Mouse (Mus musculus) liver, embryonic 14.5 days (tissue): ENCODE results near the gene Nmt2. TPM values are rescaled to one million over a fixed set of nuclear protein-coding genes. Genes with fewer than 3 reads are reported as not detected.

ENCODE experiments used
- ATAC-seq: fragments of 200-750 bp; cut with Nextera tagmentation; 2 replicates; pipeline ENCODE4 v1.8.0; 2017; ENCODE audit warnings: moderate number of reproducible peaks, mild to moderate bottlenecking, moderate library complexity; ENCODE audit not compliant: insufficient read depth
- DNase-seq, 3 experiments: peaks; one replicate each; pipeline ENCODE4 v3.0.0-alpha.2; 2012 to 2013; ENCODE audit warnings: low read depth in 3 of 3, low spot score in 3 of 3
- H3K27ac ChIP-seq: fragments of 300-500 bp; sonication (generic); 2 replicates; pipeline ENCODE4 v1.5.1; 2014; ENCODE audit warnings: moderate library complexity, mild to moderate bottlenecking, control low read depth, inconsistent platforms
- H3K27me3 ChIP-seq: fragments of 300-500 bp; sonication (generic); 2 replicates; pipeline ENCODE4 v1.6.1; 2014; ENCODE audit warnings: mild to moderate bottlenecking, low read length, moderate library complexity; ENCODE audit not compliant: control insufficient read depth, insufficient read depth
- H3K36me3 ChIP-seq: fragments of 300-500 bp; sonication (generic); replicated peaks from 2 replicates; pipeline ENCODE4 v1.6.1; 2014; ENCODE audit warnings: low read depth; ENCODE audit not compliant: control insufficient read depth, insufficient read depth
- H3K4me1 ChIP-seq, 2 experiments: fragments of 200-500 bp in 1 of 2; fragments of 300-500 bp in 1 of 2; sonication (generic) in 1 of 2; replicated peaks; 2 replicates each; pipeline ENCODE4 v1.6.1; 2012 to 2014; ENCODE audit warnings: antibody characterized with exemption in 1 of 2, inconsistent platforms in 1 of 2, low read length in 1 of 2; ENCODE audit not compliant: control insufficient read depth in 2 of 2, insufficient read depth in 2 of 2
- H3K4me2 ChIP-seq: fragments of 300-500 bp; sonication (generic); 2 replicates; pipeline ENCODE4 v1.6.1; 2014; ENCODE audit warnings: low read depth, mild to moderate bottlenecking, control low read depth, moderate library complexity
- H3K4me3 ChIP-seq, 2 experiments: fragments of 200-500 bp in 1 of 2; fragments of 300-500 bp in 1 of 2; sonication (generic) in 1 of 2; 2 replicates each; pipeline ENCODE4 v1.5.1; 2012 to 2014; ENCODE audit warnings: low read depth in 2 of 2, low read length in 2 of 2, mild to moderate bottlenecking in 2 of 2, control low read depth in 1 of 2, inconsistent platforms in 1 of 2, moderate library complexity in 1 of 2; ENCODE audit not compliant: insufficient read depth in 1 of 2
- H3K9ac ChIP-seq: fragments of 300-500 bp; sonication (generic); replicated peaks from 2 replicates; pipeline ENCODE4 v1.6.1; 2014; ENCODE audit warnings: mild to moderate bottlenecking, control low read depth, moderate library complexity
- H3K9me3 ChIP-seq: fragments of 300-500 bp; sonication (generic); 2 replicates; pipeline ENCODE4 v1.6.1; 2016; ENCODE audit warnings: low read length, mixed read lengths; ENCODE audit not compliant: control insufficient read depth
- CTCF ChIP-seq: IDR thresholded peaks from 2 replicates; pipeline ENCODE4 v1.5.1; 2016; ENCODE audit warnings: antibody characterized with exemption, low read depth, control low read depth
- EP300 ChIP-seq: IDR thresholded peaks from 2 replicates; pipeline ENCODE4 v1.6.1; 2016; ENCODE audit warnings: antibody characterized with exemption, low read depth
- WGBS: fragments of 180-500 bp; shearing (Covaris S2); extraction: QIAGEN DNeasy Blood & Tissue Kit; methylation state at CpG from one replicate; pipeline ENCODE4 v1.1.7; 2014; ENCODE audit not compliant: insufficient replicate concordance; 5-methylcytosine and 5-hydroxymethylcytosine counted together
- polyA plus RNA-seq, 2 experiments: library from polyadenylated mRNA; depleted of rRNA in 1 of 2; stranded (reverse) in 1 of 2; unstranded in 1 of 2; fragments of >200 nt; fragmentation: Nextera tagmentation in 1 of 2; extraction: Ambion mirVana in 1 of 2; gene quantifications; 2 replicates each; pipeline versions ENCODE4 v1.2.1 to v1.2.3; 2012 to 2014

The Nmt2 gene
- polyA plus RNA-seq (2012; rRNA removed) = 3.3 and 4.9 TPM in 2 replicates
- polyA plus RNA-seq (2014; fragmentation: Nextera tagmentation; extraction: Ambion mirVana) = 13.5 and 14.1 TPM in 2 replicates

GRCm38 (mm10) chr2:3283602-3284472 is at the start of gene Nmt2:
Gene Nmt2, plus strand, starts transcription at chr2:3284212.
- Histone ChIP-seq H3K27me3 (no peaks in the 10 kb centered on the region), H3K4me3 (peak within 1 kb of the TSS; percentile 79 to 92), H3K4me2 (peak within 1 kb of the TSS; percentile 97), H3K36me3 (no peaks in the 10 kb centered on the region), H3K27ac (peak within 1 kb of the TSS; percentile 34), H3K4me1 (peaks cover 16 to 17% of the 10 kb centered on the region in 2 experiments), H3K9ac (peak within 1 kb of the TSS; percentile 74), H3K9me3 (no peaks in the 10 kb centered on the region)
- WGBS = under 1% methylated on average over 86 of the region's 88 CpGs
- DNase-seq (peak; percentile 99 to 100 (median 99)), ATAC-seq (peak; percentile 92)
- no peak for TF ChIP-seq EP300
- 0 out of 2 replicates have a peak, but pooled peaks have one; percentile 18 for TF ChIP-seq CTCF

- DNase-seq (no peak), ATAC-seq (no peak)
- H3K27me3 ChIP-seq = no peaks in the 10 kb centered on the region
- no peak overlapping the region for H3K9ac ChIP-seq
- WGBS = 48% methylated on average over 5 of the region's 5 CpGs
- H3K4me1 ChIP-seq = no peaks in the 10 kb centered on the region
- H3K4me2 ChIP-seq = no peak overlapping the region
- no peak overlapping the region for H3K27ac ChIP-seq
- no peak overlapping the region for H3K4me3 ChIP-seq
- no peaks in the 10 kb centered on the region for H3K36me3 ChIP-seq
- TF ChIP-seq CTCF (no peak), EP300 (no peak)
- H3K9me3 ChIP-seq = no peaks in the 10 kb centered on the region
Observed at GRCm38 (mm10) chr2:3239255-3239654, 44.8 kb upstream of the Nmt2 start.

GRCm38 (mm10) chr2:3244251-3244650 is 39.8 kb upstream of the Nmt2 start:
- Histone ChIP-seq H3K9me3 (no peaks in the 10 kb centered on the region), H3K27ac (no peak overlapping the region), H3K4me1 (no peaks in the 10 kb centered on the region), H3K4me3 (no peak overlapping the region), H3K9ac (no peak overlapping the region), H3K4me2 (no peak overlapping the region), H3K36me3 (no peaks in the 10 kb centered on the region), H3K27me3 (no peaks in the 10 kb centered on the region)
- ATAC-seq (no peak), DNase-seq (no peak)
- WGBS = 40% methylated on average over 3 of the region's 3 CpGs
- TF ChIP-seq CTCF (no peak), EP300 (no peak)

- Histone ChIP-seq H3K4me1 (no peaks in the 10 kb centered on the region), H3K9ac (no peak overlapping the region), H3K4me2 (no peak overlapping the region), H3K36me3 (no peaks in the 10 kb centered on the region), H3K27ac (no peak overlapping the region), H3K4me3 (no peak overlapping the region), H3K27me3 (no peaks in the 10 kb centered on the region), H3K9me3 (no peaks in the 10 kb centered on the region)
- WGBS = 60% methylated on average over 2 of the region's 2 CpGs
- ATAC-seq (no peak), DNase-seq (no peak)
- no peak for TF ChIP-seq CTCF
- TF ChIP-seq EP300 = no peak
Observed at GRCm38 (mm10) chr2:3251309-3251708, 32.7 kb upstream of the Nmt2 start.

- Histone ChIP-seq H3K27me3 (no peaks in the 10 kb centered on the region), H3K9ac (no peak overlapping the region), H3K4me3 (no peak overlapping the region), H3K4me2 (no peak overlapping the region), H3K9me3 (no peaks in the 10 kb centered on the region), H3K4me1 (no peaks in the 10 kb centered on the region), H3K36me3 (no peaks in the 10 kb centered on the region), H3K27ac (no peak overlapping the region)
- ATAC-seq = no peak
- no peak for DNase-seq
- TF ChIP-seq EP300 (no peak), CTCF (no peak)
- 65% methylated on average over 3 of the region's 3 CpGs for WGBS
Observed at GRCm38 (mm10) chr2:3266466-3266865, 17.5 kb upstream of the Nmt2 start.
